Mouse (Mus musculus): Measurements from ENCODE around the gene Med7.
"Not testable (repeated sequence)": the region's sequence is repeated elsewhere in the genome, so short reads cannot be mapped to it uniquely, and the experiment has no call there.

Med7 gene

DNA sequence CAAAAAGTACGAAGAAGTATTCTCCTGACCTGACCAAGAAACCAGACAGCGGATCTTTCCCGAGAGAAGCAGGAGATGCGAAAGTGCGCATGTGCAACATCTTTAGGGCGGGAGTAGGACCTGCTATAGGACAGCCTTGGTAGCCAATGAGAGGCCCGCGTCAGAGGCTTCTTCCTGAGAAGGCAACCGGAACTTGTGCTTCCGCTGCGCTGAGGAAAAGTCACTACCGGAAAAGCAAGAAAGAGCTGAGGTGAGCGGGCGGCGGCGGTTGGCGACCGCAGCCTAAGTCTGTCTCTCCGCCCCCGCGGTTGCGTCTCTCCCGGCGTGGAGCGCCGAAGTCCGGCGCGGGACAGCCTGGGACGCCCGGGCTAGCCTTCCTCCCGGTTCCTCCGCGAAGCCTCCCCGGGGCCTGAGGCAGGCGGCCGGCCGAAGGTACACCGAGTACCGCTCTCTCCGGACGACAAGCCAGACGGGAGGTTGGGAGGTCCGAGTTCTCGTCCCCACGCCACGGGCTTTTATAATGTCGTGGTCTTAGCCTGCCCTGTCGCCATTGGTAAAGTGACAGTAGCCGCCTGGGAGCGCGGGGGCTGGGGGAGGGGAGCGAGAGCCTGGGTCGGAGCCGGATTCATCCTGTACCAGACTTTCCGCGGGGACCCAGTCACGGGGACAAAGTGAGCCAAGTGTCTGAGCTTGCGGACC lies at the start of gene Med7:
TSS of gene Med7 (plus strand) at position 166 of the 699 bp plus-strand sequence.
- peak; percentile 92 for DNase-seq

DNA sequence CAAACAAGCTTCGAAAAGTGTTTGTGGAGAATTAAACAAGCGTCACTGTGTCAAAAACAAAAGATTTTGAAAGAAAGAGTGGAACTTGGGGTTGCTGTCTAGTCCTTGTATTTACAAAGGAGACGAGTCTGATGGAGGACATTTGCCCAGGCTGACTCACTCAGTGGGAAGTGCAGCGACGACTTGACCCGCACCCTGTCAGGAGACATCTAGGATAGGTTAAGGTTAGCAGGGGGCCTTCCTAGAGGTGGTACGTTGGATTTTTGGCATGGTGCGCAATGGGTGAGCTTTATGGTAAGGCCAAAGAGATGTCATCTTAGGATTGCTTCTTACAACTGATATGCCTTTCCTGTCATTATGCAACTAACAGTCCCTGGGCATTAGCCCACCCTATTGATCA lies 49.7 kb upstream of the Med7 start:
- no peak for DNase-seq

DNA sequence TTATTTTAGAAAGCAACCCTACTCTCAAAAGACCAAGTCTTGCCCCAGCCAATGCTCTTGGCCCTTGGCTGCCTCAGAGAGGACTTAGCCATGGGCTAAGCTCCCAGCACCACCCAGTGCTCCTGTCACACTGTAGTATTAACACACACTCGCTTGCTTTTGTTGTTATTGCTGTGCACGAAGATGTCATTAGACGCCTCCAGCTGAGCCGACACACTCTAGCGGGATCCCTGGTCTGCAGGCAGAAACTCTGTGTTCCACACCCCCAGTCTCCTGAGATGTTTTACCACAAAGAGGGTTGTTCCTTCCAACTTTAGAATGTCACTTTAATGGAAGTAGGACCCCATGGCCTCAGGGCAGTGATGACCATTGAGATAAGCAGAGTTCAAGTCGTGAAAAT lies 48.3 kb upstream of the Med7 start:
- DNase-seq, result no peak

GRCm38 (mm10) chr11:46389336-46390117 lies 47.2 kb upstream of the Med7 start, which contains the start of gene Itk:
Gene Itk (minus strand): TSS chr11:46389515.
- DNase-seq, result no peak

DNA sequence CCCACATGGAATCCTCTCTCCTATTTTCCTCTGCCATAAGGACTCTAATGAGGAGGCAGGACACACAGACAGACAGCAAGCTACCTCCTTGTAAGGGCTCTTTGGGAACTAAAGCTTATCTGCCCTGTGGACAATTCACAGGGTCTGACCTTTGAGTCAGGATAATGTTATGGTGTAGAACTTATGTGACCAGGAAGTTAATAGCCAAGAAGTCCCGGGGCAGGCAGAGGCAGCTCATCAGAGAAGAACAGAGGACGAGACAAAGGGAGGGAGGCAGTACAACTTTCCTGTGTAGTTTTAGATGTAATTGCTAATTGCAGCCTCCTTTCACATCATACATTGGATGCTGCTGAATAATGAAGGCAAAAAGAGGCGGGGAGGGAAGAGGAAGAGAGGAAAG lies 46.1 kb upstream of the Med7 start:
- no peak for DNase-seq

- no peak for DNase-seq
Measured at GRCm38 (mm10) chr11:46392890-46393289, 43.8 kb upstream of the Med7 start.

DNA sequence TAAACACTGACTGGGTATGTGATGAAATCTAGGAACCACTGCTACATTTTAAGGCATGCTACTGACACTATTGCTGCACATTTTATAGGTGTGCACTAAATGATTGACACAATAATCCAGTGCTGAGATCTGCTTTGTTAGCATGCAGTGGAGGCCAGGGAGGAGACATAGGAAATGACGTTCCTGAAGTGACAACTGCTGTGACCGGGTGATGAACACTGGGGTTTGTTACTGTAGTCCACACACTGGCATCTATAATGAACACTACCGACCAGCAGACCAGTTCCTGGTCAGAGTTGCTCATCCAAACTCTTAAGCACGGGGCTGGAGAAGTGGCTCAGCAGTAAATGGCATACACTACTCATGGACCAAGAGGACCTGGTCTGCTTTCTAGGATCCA lies 43.3 kb upstream of the Med7 start:
- no peak for DNase-seq

DNA sequence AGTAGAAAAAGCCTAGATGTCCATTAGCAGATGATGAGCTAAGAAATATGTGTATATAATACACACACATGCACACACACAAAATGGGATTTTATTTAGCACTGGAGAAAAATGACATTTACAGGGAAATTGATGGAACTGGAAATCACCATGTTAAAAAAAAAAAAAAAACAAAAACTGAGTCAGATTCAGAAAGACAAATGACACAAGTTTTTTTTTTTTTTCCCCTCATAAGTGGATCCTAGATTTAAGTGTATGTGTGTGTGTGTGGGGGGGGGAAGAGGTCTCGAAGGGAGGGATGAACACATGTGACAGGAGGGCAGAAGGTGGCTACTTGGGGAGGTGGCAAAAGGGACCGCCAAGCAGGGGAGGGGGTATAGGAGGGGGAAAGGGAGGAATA lies 41.6 kb upstream of the Med7 start:
- DNase-seq, result no peak

DNA sequence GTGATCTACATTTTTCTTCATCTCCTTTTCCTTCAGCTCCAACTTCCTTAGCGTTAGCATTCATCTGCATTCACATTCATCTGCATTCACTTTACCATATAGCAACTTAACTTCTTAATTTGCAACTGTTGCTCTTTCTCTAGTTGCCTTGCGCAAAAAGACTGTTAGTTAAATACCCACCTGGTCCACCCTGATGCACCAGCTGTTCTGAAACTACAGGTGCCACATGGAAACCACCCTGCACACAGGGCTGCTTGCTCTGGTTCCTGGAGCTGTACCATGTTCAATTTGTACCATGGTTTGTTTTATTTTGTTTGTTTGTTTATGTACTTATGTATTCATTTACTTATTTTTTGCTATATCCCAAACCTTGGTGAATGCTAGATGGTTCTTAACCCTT lies 41.0 kb upstream of the Med7 start:
- DNase-seq, result no peak

GRCm38 (mm10) chr11:46396167-46396859 lies 40.4 kb upstream of the Med7 start, which contains the start of gene Fam71b:
Gene Fam71b (plus strand): TSS chr11:46396559.
- DNase-seq, result no peak

GRCm38 (mm10) chr11:46396860-46397179 lies 39.9 kb upstream of the Med7 start:
- no peak for DNase-seq

DNA sequence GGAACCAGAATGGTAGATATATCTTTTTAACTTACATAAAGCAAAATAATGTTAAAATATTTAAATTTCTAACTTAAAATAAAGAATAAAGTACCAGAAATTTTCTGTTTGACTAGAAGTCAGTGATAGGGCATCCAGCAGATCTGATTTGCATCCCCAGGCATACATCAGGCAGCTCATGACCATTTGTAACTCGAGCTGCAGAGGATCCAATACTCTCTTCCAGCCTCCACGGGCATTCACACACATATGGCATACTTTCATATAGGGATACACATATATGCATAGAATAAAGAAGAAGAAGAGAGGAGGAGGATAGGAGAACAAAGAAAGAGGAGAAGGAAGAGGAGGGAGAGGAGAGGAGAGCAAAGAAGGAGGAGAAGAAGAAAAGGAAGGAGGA lies 38.8 kb upstream of the Med7 start:
- no peak for DNase-seq

- no peak for DNase-seq
Measured at GRCm38 (mm10) chr11:46398473-46398872, 38.3 kb upstream of the Med7 start.

GRCm38 (mm10) chr11:46398933-46399383 lies 37.8 kb upstream of the Med7 start:
- DNase-seq, result no peak

GRCm38 (mm10) chr11:46401555-46401954 lies 35.2 kb upstream of the Med7 start:
- no peak for DNase-seq

DNA sequence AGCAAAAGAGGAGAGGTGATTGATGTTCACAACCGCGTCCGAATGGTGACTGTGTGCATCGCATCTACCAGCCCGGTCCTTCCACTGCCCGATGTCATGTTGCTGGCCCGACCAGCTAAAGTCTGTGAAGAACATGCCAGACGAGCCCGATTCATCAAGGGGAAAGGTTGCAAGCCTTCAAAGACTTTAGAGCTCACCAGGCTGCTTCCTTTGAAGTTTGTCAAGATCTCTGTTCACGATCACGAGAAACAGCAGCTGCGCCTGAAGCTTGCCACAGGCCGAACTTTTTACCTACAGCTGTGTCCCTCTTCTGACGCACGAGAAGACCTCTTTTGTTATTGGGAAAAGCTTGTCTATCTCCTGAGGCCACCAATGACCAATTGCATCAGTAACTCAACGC lies 31.7 kb upstream of the Med7 start:
- DNase-seq, result no peak

GRCm38 (mm10) chr11:46406721-46407120 lies 30.0 kb upstream of the Med7 start:
- peak; percentile 20 for DNase-seq

GRCm38 (mm10) chr11:46410018-46410563 lies 26.6 kb upstream of the Med7 start:
- DNase-seq, result no peak

DNA sequence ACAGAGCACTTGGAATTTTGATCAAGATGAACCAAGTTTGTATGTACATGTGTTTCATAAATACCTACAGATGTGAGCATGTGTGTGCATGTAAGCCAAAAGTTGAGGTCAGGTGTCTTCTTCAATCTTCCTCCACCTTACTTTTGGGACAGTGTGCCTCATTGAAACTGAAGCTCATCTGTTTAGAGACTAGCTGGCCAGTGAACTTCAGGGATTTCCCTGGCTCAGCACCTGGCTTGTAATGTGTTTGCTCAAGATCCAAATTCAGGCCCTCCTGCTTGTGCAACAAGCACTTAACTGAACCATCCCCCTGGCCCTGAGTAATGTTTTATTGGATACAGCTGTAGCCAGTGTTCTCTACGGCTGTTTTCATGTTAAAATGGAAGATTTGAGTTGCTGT lies 18.3 kb upstream of the Med7 start:
- DNase-seq, result no peak

DNA sequence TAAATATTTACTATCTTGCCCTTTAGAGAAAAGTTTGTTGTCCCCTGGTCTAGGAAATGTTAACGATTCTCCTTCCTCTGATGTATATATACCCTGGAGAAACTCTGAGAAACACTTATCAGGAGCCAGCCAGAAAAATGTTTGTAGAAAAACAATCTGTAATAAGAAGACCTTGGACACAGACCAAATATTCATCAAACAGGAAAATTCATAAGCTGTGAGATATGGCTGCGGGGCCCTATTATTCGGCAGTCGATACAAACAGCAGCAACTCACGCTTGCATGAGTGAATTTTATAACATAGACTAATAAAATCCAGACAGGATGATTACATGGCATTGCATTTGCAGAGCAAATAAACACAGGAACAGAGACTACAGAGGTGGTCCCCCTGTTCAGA lies 17.9 kb upstream of the Med7 start:
- no peak for DNase-seq

- no peak for DNase-seq
Measured at GRCm38 (mm10) chr11:46421086-46421888, 15.4 kb upstream of the Med7 start.

DNA sequence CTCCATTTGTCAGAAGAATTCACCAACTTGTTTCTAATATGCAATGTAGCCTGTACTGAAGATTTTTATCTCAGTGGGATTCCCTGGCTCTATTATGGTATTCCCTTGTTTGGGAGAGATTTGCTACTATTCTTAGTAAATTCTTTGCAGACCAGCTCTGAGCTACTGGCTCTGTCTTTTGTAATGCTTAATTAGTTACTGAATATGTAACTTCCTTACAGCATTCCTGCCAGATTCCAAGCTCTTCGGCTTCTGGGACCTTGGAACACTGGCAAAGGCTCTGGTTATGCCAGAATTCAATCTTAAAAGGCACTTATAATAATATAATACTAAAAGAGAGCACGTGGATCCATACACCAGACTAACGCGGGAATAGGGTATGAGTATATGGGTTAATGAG lies 8.6 kb upstream of the Med7 start:
- not testable (repeated sequence) for DNase-seq

- no peak for DNase-seq
Measured at GRCm38 (mm10) chr11:46430123-46430522, 6.6 kb upstream of the Med7 start.

Data from cerebellum, adult 11 months (tissue).